Mouse (Mus musculus) testis, adult 2 months (tissue): ENCODE results near the gene Gatad1.

ENCODE experiments used
- CTCF ChIP-seq: fragments of 200-500 bp; IDR thresholded peaks from 2 replicates; pipeline ENCODE4 v1.5.1; 2012; ENCODE audit warnings: low read depth, mild to moderate bottlenecking, inconsistent platforms, low read length, moderate library complexity; ENCODE audit not compliant: control insufficient read depth, insufficient read depth, insufficient replicate concordance
- POLR2A ChIP-seq: fragments of 200-500 bp; IDR thresholded peaks from 2 replicates; pipeline ENCODE4 v1.6.1; 2012; ENCODE audit warnings: low read depth, mild to moderate bottlenecking, inconsistent platforms, low read length, moderate library complexity; ENCODE audit not compliant: control insufficient read depth

DNA sequence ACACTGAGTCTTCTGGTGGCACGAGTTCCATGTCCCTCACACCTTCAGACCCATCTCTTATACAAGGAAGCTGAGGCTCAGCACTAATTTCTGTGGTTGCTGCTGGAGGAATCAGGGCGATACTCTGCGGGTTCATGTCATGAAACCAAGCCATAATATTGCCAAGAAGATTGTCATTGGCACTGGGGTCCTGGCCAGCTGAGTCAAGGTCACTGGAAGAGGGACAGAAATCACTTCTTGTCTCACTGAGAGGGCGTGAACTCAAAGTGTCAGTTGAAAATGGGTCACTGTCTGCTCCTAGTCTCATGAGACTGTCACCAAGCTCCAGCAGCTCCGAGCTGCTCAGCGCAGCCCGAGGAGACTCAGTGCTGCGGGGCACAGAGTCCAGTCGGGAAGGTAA lies 36.0 kb upstream of the Gatad1 start:
- no peak for TF ChIP-seq POLR2A
- TF ChIP-seq CTCF: no peak
